Mouse (Mus musculus) splenic B cell, adult 2 months (primary cell): ENCODE data around the gene Lrrc32.

Source experiments
- DNase-seq: peaks from one replicate; pipeline ENCODE4 v3.0.0-alpha.2; 2011; ENCODE audit warnings: low read depth, low spot score
- H3K27me3 ChIP-seq: 2 replicates; pipeline ENCODE4 v1.6.1; 2012; ENCODE audit warnings: mild to moderate bottlenecking, low read length, moderate library complexity, mixed read lengths; ENCODE audit not compliant: control insufficient read depth, poor library complexity, insufficient read depth, severe bottlenecking
- H3K36me3 ChIP-seq: 2 replicates; pipeline ENCODE4 v1.6.1; 2012; ENCODE audit warnings: mild to moderate bottlenecking, low read length, moderate library complexity, mixed read lengths; ENCODE audit not compliant: control insufficient read depth, poor library complexity, insufficient read depth, severe bottlenecking

The Lrrc32 gene

DNA sequence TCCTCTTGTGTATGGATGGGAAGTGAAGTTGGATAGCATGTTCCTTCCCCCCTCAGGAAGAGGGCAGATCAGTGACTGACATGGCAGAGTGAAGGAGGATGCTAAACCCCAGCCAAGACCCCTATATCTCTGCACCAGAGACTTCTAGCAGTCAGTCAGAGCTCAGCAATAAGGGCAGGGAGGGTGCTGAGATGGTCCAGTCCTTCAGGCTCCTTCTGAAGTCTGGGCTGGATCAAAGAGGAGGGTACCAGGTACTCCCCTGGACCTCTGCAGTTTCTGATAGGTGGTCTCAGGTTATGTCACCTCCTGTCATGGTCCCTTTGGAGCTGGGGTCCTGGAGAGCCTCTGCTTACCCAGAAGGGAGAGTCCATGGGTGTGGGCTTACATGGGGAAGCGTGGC lies 6.5 kb downstream of the Lrrc32 start:
- DNase-seq: no peak
- no peaks in the 10 kb centered on the region for H3K27me3 ChIP-seq
- H3K36me3 ChIP-seq: no peaks in the 10 kb centered on the region

DNA sequence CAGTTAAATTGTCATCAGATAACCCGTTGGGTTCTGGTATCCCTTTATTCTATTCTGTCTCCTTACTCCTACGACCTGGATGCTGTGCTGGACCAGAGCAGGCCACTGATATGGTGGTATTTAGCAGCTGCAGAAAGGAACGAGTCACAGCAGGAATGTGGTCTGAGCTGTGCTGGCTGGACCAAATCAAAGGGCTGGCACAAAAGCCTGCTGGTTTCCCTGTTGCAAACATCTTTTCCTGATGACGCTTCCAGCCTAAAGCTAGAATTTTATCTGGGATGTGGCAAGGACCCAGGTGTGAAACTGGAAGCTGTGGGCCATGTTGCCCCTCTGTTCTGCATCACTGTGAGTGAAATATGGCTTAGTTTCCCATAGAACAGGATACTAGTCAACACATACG lies 8.4 kb downstream of the Lrrc32 start:
- Histone ChIP-seq H3K27me3 (no peaks in the 10 kb centered on the region), H3K36me3 (no peaks in the 10 kb centered on the region)
- DNase-seq: no peak

DNA sequence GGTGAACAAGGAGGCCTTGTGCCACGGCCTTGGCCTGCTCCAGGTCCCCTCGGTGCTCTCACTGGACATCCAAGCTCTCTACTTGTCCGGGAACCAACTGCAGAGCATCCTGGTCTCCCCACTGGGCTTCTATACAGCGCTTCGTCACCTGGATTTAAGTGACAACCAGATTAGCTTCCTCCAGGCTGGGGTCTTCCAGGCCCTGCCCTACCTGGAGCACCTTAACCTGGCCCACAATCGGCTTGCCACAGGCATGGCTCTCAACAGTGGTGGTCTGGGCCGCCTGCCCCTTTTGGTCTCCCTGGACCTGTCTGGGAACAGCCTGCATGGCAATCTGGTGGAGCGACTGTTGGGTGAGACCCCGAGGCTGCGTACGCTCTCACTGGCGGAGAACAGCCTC lies 9.0 kb downstream of the Lrrc32 start:
- Histone ChIP-seq H3K27me3 (no peaks in the 10 kb centered on the region), H3K36me3 (no peaks in the 10 kb centered on the region)

DNA sequence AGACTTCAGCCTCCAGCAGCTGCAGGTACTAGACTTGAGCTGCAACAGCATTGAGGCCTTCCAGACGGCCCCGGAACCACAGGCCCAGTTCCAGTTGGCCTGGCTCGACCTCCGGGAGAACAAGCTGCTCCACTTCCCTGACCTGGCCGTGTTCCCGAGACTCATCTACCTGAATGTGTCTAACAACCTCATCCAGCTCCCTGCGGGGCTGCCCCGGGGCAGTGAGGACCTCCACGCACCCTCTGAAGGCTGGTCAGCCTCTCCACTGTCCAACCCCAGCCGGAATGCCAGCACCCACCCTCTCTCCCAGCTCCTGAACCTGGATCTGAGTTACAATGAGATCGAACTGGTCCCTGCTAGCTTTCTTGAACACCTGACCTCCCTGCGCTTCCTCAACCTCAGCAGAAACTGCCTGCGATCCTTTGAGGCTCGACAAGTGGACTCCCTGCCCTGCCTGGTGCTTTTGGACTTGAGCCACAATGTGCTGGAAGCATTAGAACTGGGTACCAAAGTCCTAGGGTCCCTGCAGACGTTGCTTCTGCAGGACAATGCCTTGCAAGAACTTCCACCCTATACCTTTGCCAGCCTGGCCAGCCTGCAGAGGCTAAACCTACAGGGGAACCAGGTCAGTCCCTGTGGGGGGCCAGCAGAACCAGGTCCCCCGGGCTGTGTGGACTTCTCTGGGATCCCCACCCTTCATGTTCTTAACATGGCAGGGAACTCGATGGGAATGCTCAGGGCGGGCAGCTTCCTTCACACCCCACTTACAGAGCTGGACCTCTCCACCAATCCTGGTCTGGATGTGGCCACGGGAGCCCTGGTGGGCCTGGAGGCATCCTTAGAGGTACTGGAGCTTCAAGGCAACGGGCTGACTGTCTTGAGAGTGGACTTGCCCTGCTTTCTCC lies 9.8 kb downstream of the Lrrc32 start:
- H3K36me3 ChIP-seq: no peaks in the 10 kb centered on the region
- H3K27me3 ChIP-seq: no peaks in the 10 kb centered on the region
- DNase-seq: no peak

More for the DNA sequence above, 9.0 kb downstream of the Lrrc32 start:
- DNase-seq: no peak

DNA sequence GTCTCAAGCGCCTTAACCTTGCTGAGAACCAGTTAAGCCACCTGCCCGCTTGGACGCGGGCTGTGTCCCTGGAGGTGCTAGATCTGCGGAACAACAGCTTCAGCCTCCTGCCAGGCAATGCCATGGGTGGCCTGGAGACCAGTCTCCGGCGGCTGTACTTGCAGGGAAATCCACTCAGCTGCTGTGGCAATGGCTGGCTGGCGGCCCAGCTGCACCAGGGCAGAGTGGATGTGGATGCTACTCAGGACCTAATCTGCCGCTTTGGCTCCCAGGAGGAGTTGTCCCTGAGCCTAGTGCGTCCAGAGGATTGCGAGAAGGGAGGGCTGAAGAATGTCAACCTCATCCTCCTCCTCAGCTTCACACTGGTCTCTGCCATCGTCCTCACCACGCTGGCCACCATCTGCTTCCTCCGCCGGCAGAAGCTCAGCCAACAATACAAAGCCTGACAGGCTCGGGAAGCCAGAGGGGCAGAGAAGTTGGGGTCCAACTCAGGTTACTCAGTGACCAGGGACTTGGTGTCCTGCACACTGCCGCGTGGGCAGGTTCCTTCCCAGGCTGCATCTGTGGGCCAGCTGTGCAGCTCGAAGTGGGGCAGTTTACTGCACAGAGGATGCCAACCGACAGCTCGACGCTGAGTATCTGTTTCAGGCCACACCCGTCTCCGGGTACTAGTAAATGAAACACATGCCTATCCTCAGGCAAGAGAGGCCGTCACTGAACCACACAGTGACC lies 10.6 kb downstream of the Lrrc32 start:
- Histone ChIP-seq H3K27me3 (no peaks in the 10 kb centered on the region), H3K36me3 (no peaks in the 10 kb centered on the region)
- DNase-seq: no peak

DNA sequence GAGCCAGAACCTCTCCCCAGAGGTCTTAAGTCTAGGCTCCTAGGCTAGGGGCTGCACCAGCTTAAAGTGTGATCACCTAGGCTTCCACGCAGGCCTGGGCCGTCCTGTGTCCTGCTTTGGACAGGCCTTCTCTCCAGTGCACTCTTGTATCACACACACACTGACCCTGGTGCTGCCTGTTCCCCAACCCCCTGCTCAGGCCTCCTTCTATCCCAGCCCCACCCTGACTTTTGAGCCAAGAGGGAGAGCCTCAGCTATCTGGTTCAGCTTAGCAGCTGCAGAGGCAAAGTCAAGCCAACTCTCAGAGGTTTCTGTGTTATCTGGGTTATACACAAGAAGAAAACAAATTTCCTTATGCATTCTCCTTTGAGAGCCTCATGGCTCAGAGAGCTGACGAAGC lies 11.4 kb downstream of the Lrrc32 start:
- Histone ChIP-seq H3K36me3 (no peaks in the 10 kb centered on the region), H3K27me3 (no peaks in the 10 kb centered on the region)
- no peak for DNase-seq

DNA sequence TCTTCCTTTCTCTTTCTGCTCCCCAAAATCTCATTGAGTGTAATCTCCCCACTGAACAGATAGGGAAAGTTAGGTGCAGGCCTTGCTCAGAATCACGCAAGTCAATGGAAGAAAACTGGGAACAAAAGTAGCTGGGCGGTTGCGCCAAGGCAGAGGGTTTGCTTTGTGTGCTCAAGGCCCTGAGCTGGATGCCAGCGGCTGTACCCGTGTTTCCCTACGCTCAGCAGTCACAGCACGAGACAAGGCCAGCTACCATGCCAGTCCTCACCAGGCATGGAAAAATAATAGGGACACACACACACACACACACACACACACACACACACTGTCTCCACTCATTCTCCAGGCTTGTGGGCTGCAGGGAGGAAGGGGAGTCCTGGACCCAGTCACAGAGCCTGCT lies 12.0 kb downstream of the Lrrc32 start:
- DNase-seq: no peak
- no peaks in the 10 kb centered on the region for H3K36me3 ChIP-seq
- H3K27me3 ChIP-seq: no peaks in the 10 kb centered on the region

DNA sequence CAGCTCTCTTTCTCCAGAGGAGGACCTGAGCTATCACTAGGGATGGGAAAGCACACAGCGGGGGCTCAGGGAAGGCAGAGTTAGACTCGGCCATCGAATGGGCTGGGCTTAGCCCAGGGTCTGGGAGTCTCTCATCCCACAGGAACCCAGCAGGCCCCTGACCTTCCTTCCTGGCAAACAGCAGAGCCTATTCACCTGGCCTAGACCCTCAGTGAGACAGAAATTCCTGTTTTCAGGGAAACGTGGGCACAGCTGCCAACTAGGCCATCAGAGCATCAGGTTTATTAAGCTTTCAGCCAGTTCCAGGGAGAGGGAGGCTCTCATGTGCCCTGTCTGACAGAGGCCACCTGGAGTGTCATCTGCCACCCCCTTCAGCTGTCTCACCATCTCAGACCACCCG lies 13.8 kb downstream of the Lrrc32 start:
- Histone ChIP-seq H3K27me3 (no peaks in the 10 kb centered on the region), H3K36me3 (no peaks in the 10 kb centered on the region)
- no peak for DNase-seq

DNA sequence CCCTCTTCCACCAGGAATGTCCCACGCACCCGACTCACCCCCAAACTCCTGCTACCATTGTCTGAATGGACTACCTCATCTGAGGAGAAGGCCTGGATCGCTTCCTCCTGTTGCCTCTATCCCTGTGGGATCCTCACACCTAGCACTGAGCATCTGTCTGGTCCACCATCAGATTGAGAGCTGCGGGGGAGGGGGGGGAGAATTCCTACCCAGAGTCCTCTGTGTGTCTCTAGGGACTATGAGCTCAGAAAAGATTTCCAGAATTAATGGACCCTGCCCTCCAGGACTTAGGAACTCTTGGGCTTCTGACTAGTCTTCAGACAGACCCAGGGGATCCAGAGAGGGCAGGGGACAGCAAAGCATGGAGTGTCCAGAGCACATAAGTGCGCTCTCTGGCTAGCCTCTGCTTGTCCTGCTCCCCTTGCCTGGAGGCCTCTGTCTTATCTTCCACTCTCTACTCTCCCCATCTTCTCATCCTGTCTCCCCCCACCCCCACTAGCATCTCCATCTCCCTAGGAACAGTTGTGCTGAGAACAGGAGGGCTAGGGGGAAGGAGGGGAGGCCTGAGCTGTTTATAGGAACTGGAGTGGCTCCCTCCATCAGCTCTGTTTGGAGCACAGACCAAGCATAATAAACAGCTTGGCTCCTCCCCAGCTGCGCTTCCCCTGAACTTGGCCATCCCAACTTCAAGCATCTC lies 15.0 kb downstream of the Lrrc32 start:
- no peaks in the 10 kb centered on the region for H3K27me3 ChIP-seq
- H3K36me3 ChIP-seq: no peaks in the 10 kb centered on the region
- DNase-seq: no peak

DNA sequence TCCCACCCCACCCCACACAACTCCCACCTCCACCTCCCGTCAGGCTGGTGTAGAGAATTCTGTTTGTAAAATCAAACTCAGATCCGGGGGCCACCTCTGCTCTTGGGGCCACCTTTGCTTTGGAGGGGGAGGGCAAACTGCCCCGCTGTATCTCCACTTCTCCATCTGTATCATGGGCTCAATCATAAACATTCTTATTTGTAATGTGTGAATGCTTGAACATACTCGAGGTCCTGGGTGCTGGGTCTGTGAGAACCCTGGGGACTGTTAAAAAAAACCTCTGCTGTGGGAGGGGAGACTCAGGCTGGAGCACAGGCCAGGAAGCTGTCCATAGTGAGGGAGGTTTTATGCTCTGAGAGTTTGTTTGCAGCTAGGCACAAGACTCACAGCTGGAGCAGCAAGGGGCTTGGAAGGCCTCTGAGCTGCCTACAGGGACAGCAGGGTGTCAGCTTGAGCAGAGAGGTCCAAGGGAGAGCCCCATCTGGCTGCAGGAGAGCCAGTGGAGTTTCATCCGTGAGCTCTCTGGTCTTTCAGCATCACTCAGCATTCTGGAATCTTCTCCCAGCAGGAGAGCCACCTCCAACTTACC lies 15.7 kb downstream of the Lrrc32 start:
- Histone ChIP-seq H3K27me3 (no peaks in the 10 kb centered on the region), H3K36me3 (no peaks in the 10 kb centered on the region)
- no peak for DNase-seq

DNA sequence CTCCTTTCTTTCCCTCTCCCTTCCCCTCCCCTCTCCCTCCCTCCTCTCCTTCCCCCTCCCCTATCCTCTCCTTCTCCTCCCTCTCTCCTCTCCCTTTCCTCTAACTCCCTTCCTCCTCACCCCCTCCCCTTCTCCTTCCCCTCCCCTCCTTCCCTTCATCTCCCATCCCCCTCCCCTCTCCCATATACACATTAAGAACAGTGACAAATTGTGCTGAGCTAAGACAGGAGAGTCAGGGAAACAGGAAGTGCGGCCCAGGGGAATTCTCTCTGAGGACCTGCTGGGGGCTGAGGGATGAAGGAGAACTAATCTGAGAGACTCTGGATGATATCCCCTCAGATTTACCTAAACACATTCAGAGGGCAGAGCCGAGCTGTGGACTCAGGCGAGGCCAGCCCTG lies 16.6 kb downstream of the Lrrc32 start:
- no peaks in the 10 kb centered on the region for H3K27me3 ChIP-seq
- no peaks in the 10 kb centered on the region for H3K36me3 ChIP-seq
- no peak for DNase-seq

DNA sequence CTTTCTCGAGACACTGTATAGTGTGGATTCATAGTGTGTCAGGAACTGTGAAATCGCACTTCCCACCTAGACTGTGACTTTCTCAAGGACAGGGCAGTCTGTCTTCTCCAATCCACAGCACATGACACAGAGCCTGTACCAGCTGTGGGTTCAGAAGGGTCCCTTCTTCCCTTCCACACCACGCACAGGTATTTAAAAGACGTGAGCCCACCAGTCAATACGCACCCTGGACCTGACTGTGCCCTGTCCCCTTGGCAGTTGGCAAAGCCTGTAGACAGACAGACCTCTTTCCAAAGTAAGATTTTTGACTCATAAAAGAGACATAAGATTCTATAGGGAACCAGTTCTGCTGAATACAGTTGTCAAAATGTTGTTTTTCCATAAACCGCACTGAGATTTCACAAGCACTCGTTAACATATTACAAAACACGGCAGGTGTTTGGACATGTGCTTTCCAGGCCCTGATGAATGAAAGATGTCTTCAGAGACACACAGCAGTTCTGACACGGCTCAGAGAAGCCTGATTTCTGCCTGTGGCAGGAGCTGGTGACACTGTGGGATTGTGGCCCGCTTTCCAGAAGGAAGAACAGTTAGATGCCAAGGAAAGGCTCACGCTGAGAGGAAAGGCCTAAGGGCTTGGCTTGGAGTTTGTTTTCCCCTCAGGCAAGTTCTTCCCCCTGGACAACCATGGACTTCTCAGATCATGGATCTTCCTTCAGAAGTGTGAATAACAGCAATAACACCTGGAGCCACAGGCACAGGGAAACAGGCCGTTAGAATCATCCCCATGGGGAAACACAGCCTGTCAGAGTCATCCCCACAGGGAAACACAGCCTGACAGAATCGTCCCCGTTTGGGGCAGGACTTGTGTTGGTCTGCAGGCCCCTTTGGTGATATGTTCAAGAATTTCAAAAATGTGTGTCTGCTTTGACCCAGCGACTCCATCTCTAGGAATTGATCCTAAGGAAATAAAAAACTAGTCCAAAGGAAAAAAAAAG lies 22.2 kb downstream of the Lrrc32 start:
- Histone ChIP-seq H3K27me3 (no peaks in the 10 kb centered on the region), H3K36me3 (no peaks in the 10 kb centered on the region)
- no peak for DNase-seq

DNA sequence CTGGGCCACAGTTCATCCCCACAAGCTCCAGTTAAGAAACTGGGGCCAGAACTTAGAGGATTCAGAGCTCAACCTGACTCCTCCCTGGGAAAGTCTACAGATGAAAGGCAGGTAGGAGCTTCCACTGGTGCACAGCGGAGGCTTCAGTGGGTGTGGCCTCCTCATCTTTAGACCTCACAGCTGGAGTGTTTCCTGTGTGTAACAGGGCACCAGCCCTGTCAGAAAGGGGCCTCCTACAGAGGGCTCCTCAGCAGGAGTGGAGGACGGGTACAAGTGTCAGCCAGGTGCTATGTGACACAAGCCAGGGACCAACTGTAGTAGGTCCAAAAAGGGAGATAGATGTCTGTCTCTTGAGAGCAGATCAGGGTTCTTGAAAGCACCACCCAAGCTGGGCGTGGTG lies 24.2 kb downstream of the Lrrc32 start:
- H3K27me3 ChIP-seq: no peaks in the 10 kb centered on the region
- no peak for DNase-seq
- no peaks in the 10 kb centered on the region for H3K36me3 ChIP-seq

DNA sequence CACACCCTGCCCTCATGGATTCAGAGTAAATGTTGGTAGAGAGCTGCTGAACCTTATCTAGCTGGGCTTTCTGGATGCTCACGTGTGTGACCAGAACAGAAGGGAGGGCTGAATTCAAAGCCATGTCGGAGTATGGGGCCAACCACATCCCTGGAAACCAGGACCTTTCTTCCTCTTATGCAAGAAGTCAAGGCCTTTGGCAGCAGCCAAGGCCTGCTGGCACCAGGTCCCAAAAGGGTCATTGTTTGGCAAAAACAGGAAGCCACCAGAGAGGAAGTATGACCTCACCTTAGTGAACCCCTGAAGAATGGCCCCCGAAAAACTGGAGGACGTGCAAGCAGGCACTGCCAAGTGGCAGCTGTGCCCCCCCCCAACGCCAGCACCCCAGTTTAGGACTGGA lies 33.5 kb downstream of the Lrrc32 start:
- H3K36me3 ChIP-seq: no peaks in the 10 kb centered on the region
- peak; percentile 48 for DNase-seq
- no peaks in the 10 kb centered on the region for H3K27me3 ChIP-seq
